Mouse (Mus musculus) kidney, embryonic 16.5 days (tissue): ENCODE data around the gene Ppat. TPM values are rescaled to one million over a fixed set of nuclear protein-coding genes. Genes with fewer than 3 reads are reported as not detected.

ENCODE experiments used
- polyA plus RNA-seq: library from polyadenylated mRNA; unstranded; fragments of >200 nt; fragmentation: Nextera tagmentation; extraction: Ambion mirVana; gene quantifications from 2 replicates; pipeline ENCODE4 v1.2.1, GENCODE M21; 2015

Gene Ppat
- polyA plus RNA-seq, 1 experiment from 2014 or later = 42.4 TPM

Other genes starting within 250 kb of the Ppat start
- 18.2 and 22.4 TPM in 2 replicates for gene Aasdh, start 46.1 kb downstream of the Ppat start, polyA plus RNA-seq
- gene Paics, start 271 bp downstream of the Ppat start, polyA plus RNA-seq = 349 and 353 TPM in 2 replicates
- 98.0 and 104 TPM in 2 replicates for gene Srp72, start 23.1 kb upstream of the Ppat start, polyA plus RNA-seq
- gene Arl9, start 52.5 kb upstream of the Ppat start, polyA plus RNA-seq = not detected in 2 replicates
- 0.09 TPM in 1 of 2 replicates, not detected in the other for gene Thegl, start 64.4 kb upstream of the Ppat start, polyA plus RNA-seq
- 1.1 and 1.8 TPM in 2 replicates for gene Hopx, start 163.5 kb upstream of the Ppat start, polyA plus RNA-seq